Mouse (Mus musculus): ENCODE results near the gene Stra8. TPM values are rescaled to one million over a fixed set of nuclear protein-coding genes. Genes with fewer than 3 reads are reported as not detected.

Gene Stra8
- polyA plus RNA-seq, 1 experiment from 2014 or later: not detected

GRCm38 (mm10) chr6:34907121-34907614, 12.8 kb upstream of the Stra8 start:
- Histone ChIP-seq H3K9me3 (ENCODE audit: control insufficient read depth, low read length) (no peaks in the 10 kb centered on the region), H3K4me3 (ENCODE audit: low read depth, low read length) (no peak overlapping the region), H3K27me3 (ENCODE audit: control insufficient read depth, insufficient read depth, low read length) (no peaks in the 10 kb centered on the region), H3K9ac (ENCODE audit: low read length) (no peak overlapping the region), H3K27ac (ENCODE audit: low read depth, low read length) (no peak overlapping the region), H3K36me3 (ENCODE audit: control insufficient read depth, insufficient read depth, low read length) (0 out of 2 replicates have a peak, but pooled peaks cover 6% of the 10 kb centered on the region), H3K4me1 (ENCODE audit: control insufficient read depth, insufficient read depth, low read length) (peaks cover 5% of the 10 kb centered on the region; the same call in 1 of the 2 replicates), H3K4me2 (ENCODE audit: low read depth) (no peak overlapping the region)
- DNase-seq (ENCODE audit: low spot score) (no peak), ATAC-seq (ENCODE audit: insufficient read depth, low FRiP score, low TSS enrichment) (no peak)
- WGBS: 68% methylated on average over 2 of the region's 2 CpGs

- 0 out of 2 replicates have a peak, but pooled peaks cover 6% of the 10 kb centered on the region for H3K36me3 ChIP-seq (ENCODE audit: control insufficient read depth, insufficient read depth, low read length)
- DNase-seq (ENCODE audit: low spot score): no peak
- H3K9ac ChIP-seq (ENCODE audit: low read length): no peak overlapping the region
- peaks cover 5% of the 10 kb centered on the region; the same call in 1 of the 2 replicates for H3K4me1 ChIP-seq (ENCODE audit: control insufficient read depth, insufficient read depth, low read length)
- no peaks in the 10 kb centered on the region for H3K9me3 ChIP-seq (ENCODE audit: control insufficient read depth, low read length)
- H3K27ac ChIP-seq (ENCODE audit: low read depth, low read length): no peak overlapping the region
- WGBS: 89% methylated on average over 18 of the region's 18 CpGs
- no peak for ATAC-seq (ENCODE audit: insufficient read depth, low FRiP score, low TSS enrichment)
- H3K4me3 ChIP-seq (ENCODE audit: low read depth, low read length): no peak overlapping the region
- no peak overlapping the region for H3K4me2 ChIP-seq (ENCODE audit: low read depth)
- H3K27me3 ChIP-seq (ENCODE audit: control insufficient read depth, insufficient read depth, low read length): no peaks in the 10 kb centered on the region
These were observed 12.2 kb upstream of the Stra8 start for GRCm38 (mm10) chr6:34907696-34908260.

- Histone ChIP-seq H3K4me1 (ENCODE audit: control insufficient read depth, insufficient read depth, low read length) (peaks cover 5% of the 10 kb centered on the region; the same call in 1 of the 2 replicates), H3K9ac (ENCODE audit: low read length) (peak overlapping the region; percentile 71), H3K4me3 (ENCODE audit: low read depth, low read length) (peak overlapping the region; percentile 70), H3K27ac (ENCODE audit: low read depth, low read length) (no peak overlapping the region), H3K36me3 (ENCODE audit: control insufficient read depth, insufficient read depth, low read length) (0 out of 2 replicates have a peak, but pooled peaks cover 2% of the 10 kb centered on the region), H3K9me3 (ENCODE audit: control insufficient read depth, low read length) (no peaks in the 10 kb centered on the region), H3K27me3 (ENCODE audit: control insufficient read depth, insufficient read depth, low read length) (no peaks in the 10 kb centered on the region), H3K4me2 (ENCODE audit: low read depth) (peak overlapping the region; percentile 40)
- ATAC-seq (ENCODE audit: insufficient read depth, low FRiP score, low TSS enrichment) (no peak), DNase-seq (ENCODE audit: low spot score) (no peak)
- 48% methylated on average over 8 of the region's 8 CpGs for WGBS
These were observed 10.2 kb upstream of the Stra8 start for GRCm38 (mm10) chr6:34909631-34910345.

- under 1% methylated on average over 62 of the region's 64 CpGs for WGBS
- ATAC-seq (ENCODE audit: insufficient read depth, low FRiP score, low TSS enrichment) (peak; percentile 91), DNase-seq (ENCODE audit: low spot score) (peak; percentile 97)
- peaks cover 5% of the 10 kb centered on the region; the same call in 1 of the 2 replicates for H3K4me1 ChIP-seq (ENCODE audit: control insufficient read depth, insufficient read depth, low read length)
- H3K36me3 ChIP-seq (ENCODE audit: control insufficient read depth, insufficient read depth, low read length): no peaks in the 10 kb centered on the region
- peak within 1 kb of the TSS; percentile 40 for H3K4me2 ChIP-seq (ENCODE audit: low read depth)
- no peak within 1 kb of the TSS for H3K27ac ChIP-seq (ENCODE audit: low read depth, low read length)
- no peaks in the 10 kb centered on the region for H3K27me3 ChIP-seq (ENCODE audit: control insufficient read depth, insufficient read depth, low read length)
- H3K9ac ChIP-seq (ENCODE audit: low read length): peak within 1 kb of the TSS; percentile 71
- H3K4me3 ChIP-seq (ENCODE audit: low read depth, low read length): peak within 1 kb of the TSS; percentile 70
- H3K9me3 ChIP-seq (ENCODE audit: control insufficient read depth, low read length): no peaks in the 10 kb centered on the region
These were observed 9.4 kb upstream of the Stra8 start, which contains the start of gene Wdr91 for GRCm38 (mm10) chr6:34910371-34911219. Gene Wdr91 (minus strand): TSS chr6:34910876.

GRCm38 (mm10) chr6:34913341-34914040, 6.5 kb upstream of the Stra8 start:
- H3K4me3 ChIP-seq (ENCODE audit: low read depth, low read length): no peak overlapping the region
- H3K9ac ChIP-seq (ENCODE audit: low read length): no peak overlapping the region
- no peaks in the 10 kb centered on the region for H3K36me3 ChIP-seq (ENCODE audit: control insufficient read depth, insufficient read depth, low read length)
- DNase-seq (ENCODE audit: low spot score): no peak
- no peak for ATAC-seq (ENCODE audit: insufficient read depth, low FRiP score, low TSS enrichment)
- H3K27me3 ChIP-seq (ENCODE audit: control insufficient read depth, insufficient read depth, low read length): no peaks in the 10 kb centered on the region
- 86% methylated on average over 13 of the region's 13 CpGs for WGBS
- H3K9me3 ChIP-seq (ENCODE audit: control insufficient read depth, low read length): no peaks in the 10 kb centered on the region
- H3K27ac ChIP-seq (ENCODE audit: low read depth, low read length): no peak overlapping the region
- H3K4me1 ChIP-seq (ENCODE audit: control insufficient read depth, insufficient read depth, low read length): peaks cover 5% of the 10 kb centered on the region; the same call in 1 of the 2 replicates
- H3K4me2 ChIP-seq (ENCODE audit: low read depth): no peak overlapping the region

GRCm38 (mm10) chr6:34914462-34914861, 5.5 kb upstream of the Stra8 start:
- H3K4me2 ChIP-seq (ENCODE audit: low read depth): no peak overlapping the region
- WGBS: 84% methylated on average over 3 of the region's 3 CpGs
- no peaks in the 10 kb centered on the region for H3K36me3 ChIP-seq (ENCODE audit: control insufficient read depth, insufficient read depth, low read length)
- H3K9me3 ChIP-seq (ENCODE audit: control insufficient read depth, low read length): no peaks in the 10 kb centered on the region
- H3K27me3 ChIP-seq (ENCODE audit: control insufficient read depth, insufficient read depth, low read length): no peaks in the 10 kb centered on the region
- no peak overlapping the region for H3K9ac ChIP-seq (ENCODE audit: low read length)
- no peak for ATAC-seq (ENCODE audit: insufficient read depth, low FRiP score, low TSS enrichment)
- peaks cover 5% of the 10 kb centered on the region; the same call in 1 of the 2 replicates for H3K4me1 ChIP-seq (ENCODE audit: control insufficient read depth, insufficient read depth, low read length)
- DNase-seq (ENCODE audit: low spot score): no peak
- no peak overlapping the region for H3K27ac ChIP-seq (ENCODE audit: low read depth, low read length)
- H3K4me3 ChIP-seq (ENCODE audit: low read depth, low read length): no peak overlapping the region

- no peak for DNase-seq (ENCODE audit: low spot score)
- no peaks in the 10 kb centered on the region for H3K9me3 ChIP-seq (ENCODE audit: control insufficient read depth, low read length)
- no peak for ATAC-seq (ENCODE audit: insufficient read depth, low FRiP score, low TSS enrichment)
- no peak overlapping the region for H3K27ac ChIP-seq (ENCODE audit: low read depth, low read length)
- H3K4me2 ChIP-seq (ENCODE audit: low read depth): no peak overlapping the region
- no peaks in the 10 kb centered on the region for H3K36me3 ChIP-seq (ENCODE audit: control insufficient read depth, insufficient read depth, low read length)
- WGBS: 84% methylated on average over 7 of the region's 7 CpGs
- no peak overlapping the region for H3K4me3 ChIP-seq (ENCODE audit: low read depth, low read length)
- no peaks in the 10 kb centered on the region for H3K4me1 ChIP-seq (ENCODE audit: control insufficient read depth, insufficient read depth, low read length)
- H3K9ac ChIP-seq (ENCODE audit: low read length): no peak overlapping the region
- H3K27me3 ChIP-seq (ENCODE audit: control insufficient read depth, insufficient read depth, low read length): no peaks in the 10 kb centered on the region
These were observed 817 bp upstream of the Stra8 start for GRCm38 (mm10) chr6:34919146-34919545.

- no peak overlapping the region for H3K27ac ChIP-seq (ENCODE audit: low read depth, low read length)
- ATAC-seq (ENCODE audit: insufficient read depth, low FRiP score, low TSS enrichment) (no peak), DNase-seq (ENCODE audit: low spot score) (no peak)
- H3K36me3 ChIP-seq (ENCODE audit: control insufficient read depth, insufficient read depth, low read length): no peaks in the 10 kb centered on the region
- no peak overlapping the region for H3K9ac ChIP-seq (ENCODE audit: low read length)
- H3K9me3 ChIP-seq (ENCODE audit: control insufficient read depth, low read length): no peaks in the 10 kb centered on the region
- 94% methylated on average over 12 of the region's 12 CpGs for WGBS
- no peak overlapping the region for H3K4me3 ChIP-seq (ENCODE audit: low read depth, low read length)
- no peaks in the 10 kb centered on the region for H3K27me3 ChIP-seq (ENCODE audit: control insufficient read depth, insufficient read depth, low read length)
- no peak overlapping the region for H3K4me2 ChIP-seq (ENCODE audit: low read depth)
- no peaks in the 10 kb centered on the region for H3K4me1 ChIP-seq (ENCODE audit: control insufficient read depth, insufficient read depth, low read length)
These were observed 668 bp downstream of the Stra8 start for GRCm38 (mm10) chr6:34920631-34921030.

Measured in neural tube, embryonic 11.5 days (tissue).